Mouse (Mus musculus): ENCODE results near the gene Ltbp2.

DNA sequence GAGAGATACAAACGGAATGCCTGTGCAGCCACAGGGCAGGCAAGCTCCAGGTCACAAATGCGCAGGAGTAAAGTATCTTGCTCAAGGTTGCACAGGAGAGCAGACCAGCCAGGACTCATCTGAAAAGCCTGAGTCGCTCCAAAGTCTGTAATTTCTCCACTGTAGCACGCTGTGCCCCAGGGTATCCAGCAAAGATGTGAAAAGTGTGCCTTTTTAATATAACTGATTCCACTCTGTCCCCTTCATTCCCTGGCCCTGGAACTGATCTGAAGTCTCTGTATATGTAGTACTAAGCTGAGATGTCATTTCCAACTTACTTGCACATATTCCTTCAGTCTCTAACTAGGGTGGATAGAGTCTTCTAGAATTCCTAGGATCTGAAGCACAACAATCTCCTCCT, 6.5 kb upstream of the Ltbp2 start:
- TF ChIP-seq POLR2A (IDR thresholded peaks at IDR 0.05; ENCODE audit: insufficient read length, low read depth), result no peak
- no peak for TF ChIP-seq MAX (IDR thresholded peaks at IDR 0.05; ENCODE audit: low read depth)
- TF ChIP-seq TCF12 (IDR thresholded peaks at IDR 0.05; ENCODE audit: insufficient read depth, poor library complexity, severe bottlenecking), result no peak
- no peak for TF ChIP-seq SRF (IDR thresholded peaks at IDR 0.05; ENCODE audit: control insufficient read depth, insufficient read length, low read depth)
- TF ChIP-seq REST (IDR thresholded peaks at IDR 0.05; ENCODE audit: insufficient read depth, insufficient read length), result no peak
- no peak for TF ChIP-seq USF1 (IDR thresholded peaks at IDR 0.05; ENCODE audit: low read depth)
- no peak for TF ChIP-seq CEBPB (IDR thresholded peaks at IDR 0.05; ENCODE audit: insufficient read depth, poor library complexity, severe bottlenecking)
- TF ChIP-seq POLR2AphosphoS2 (IDR thresholded peaks at IDR 0.05; ENCODE audit: insufficient read length, low read depth), result no peak
- no peak for TF ChIP-seq MYOG (IDR thresholded peaks at IDR 0.05; ENCODE audit: control insufficient read depth in 1 of 3, insufficient read depth in 1 of 3, insufficient read length in 2 of 3, low read depth in 2 of 3)
